Mouse (Mus musculus): ENCODE measurements around the gene Rab22a.

GRCm38 (mm10) chr2:173755433-173756144, 96.0 kb downstream of the Rab22a start:
- TF ChIP-seq CTCF (IDR thresholded peaks at IDR 0.05; ENCODE audit: low read depth) (no peak), EP300 (IDR thresholded peaks at IDR 0.05; ENCODE audit: low read depth) (no peak)
